Mouse (Mus musculus) cerebellum, adult 9-11 months (tissue): ENCODE data around the gene Creld2.
"Not testable (repeated sequence)": the region's sequence is repeated elsewhere in the genome, so short reads cannot be mapped to it uniquely, and the experiment has no call there.

Source experiments
- DNase-seq: peaks from one replicate; pipeline ENCODE4 v3.0.0; 2022

Creld2 gene

GRCm38 (mm10) chr15:88819026-88819905, at the start of gene Creld2, which contains the start of gene Alg12:
Gene Creld2 (plus strand): TSS chr15:88819646.
Gene Alg12 (minus strand): TSS chr15:88819318.
- DNase-seq = peak; percentile 100

GRCm38 (mm10) chr15:88774630-88775029, 44.8 kb upstream of the Creld2 start:
- not testable (repeated sequence) for DNase-seq

- no peak for DNase-seq
Measured at GRCm38 (mm10) chr15:88792140-88792850, 27.2 kb upstream of the Creld2 start.

GRCm38 (mm10) chr15:88794729-88795128, 24.7 kb upstream of the Creld2 start:
- not testable (repeated sequence) for DNase-seq

- DNase-seq = no peak
Measured at GRCm38 (mm10) chr15:88799950-88800371, 19.5 kb upstream of the Creld2 start.

- no peak for DNase-seq
Measured at GRCm38 (mm10) chr15:88800921-88801354, 18.5 kb upstream of the Creld2 start.

- no peak for DNase-seq
Measured at GRCm38 (mm10) chr15:88801903-88802302, 17.5 kb upstream of the Creld2 start.

- no peak for DNase-seq
Measured at GRCm38 (mm10) chr15:88802348-88802747, 17.1 kb upstream of the Creld2 start.

GRCm38 (mm10) chr15:88808121-88808520, 11.3 kb upstream of the Creld2 start:
- DNase-seq = no peak

GRCm38 (mm10) chr15:88810369-88810768, 9.1 kb upstream of the Creld2 start:
- DNase-seq = no peak

- no peak for DNase-seq
Measured at GRCm38 (mm10) chr15:88813262-88813661, 6.2 kb upstream of the Creld2 start.

- DNase-seq = not testable (repeated sequence)
Measured at GRCm38 (mm10) chr15:88813873-88814272, 5.6 kb upstream of the Creld2 start.

- DNase-seq = peak; percentile 11
Measured at GRCm38 (mm10) chr15:88814411-88815047, 4.9 kb upstream of the Creld2 start.

GRCm38 (mm10) chr15:88815196-88815700, 4.2 kb upstream of the Creld2 start:
- peak; percentile 14 for DNase-seq

- no peak for DNase-seq
Measured at GRCm38 (mm10) chr15:88819906-88820303, 459 bp downstream of the Creld2 start.

- peak; percentile 44 for DNase-seq
Measured at GRCm38 (mm10) chr15:88821403-88821802, 2.0 kb downstream of the Creld2 start.

- DNase-seq = peak; percentile 23
Measured at GRCm38 (mm10) chr15:88822513-88822912, 3.1 kb downstream of the Creld2 start.

- DNase-seq = no peak
Measured at GRCm38 (mm10) chr15:88823376-88823775, 3.9 kb downstream of the Creld2 start.

GRCm38 (mm10) chr15:88827466-88827865, 8.0 kb downstream of the Creld2 start:
- no peak for DNase-seq

GRCm38 (mm10) chr15:88827991-88828799, 8.7 kb downstream of the Creld2 start:
- peak; percentile 95 for DNase-seq

- DNase-seq = peak; percentile 91
Measured at GRCm38 (mm10) chr15:88828800-88829705, 9.6 kb downstream of the Creld2 start.
